Mouse (Mus musculus) gastrocnemius, postnatal 10 days (tissue): ENCODE measurements around the gene Rlbp1. TPM values are rescaled to one million over a fixed set of nuclear protein-coding genes. Genes with fewer than 3 reads are reported as not detected.

Source experiments
- DNase-seq: peaks from one replicate; pipeline ENCODE4 v3.0.0; 2021; ENCODE audit warnings: mixed read lengths
- long read RNA-seq, 2 experiments: library from polyadenylated mRNA; stranded (forward); transcript quantifications; one replicate each; pipeline ENCODE4 v2.0.0; 2021
- total RNA-seq, 2 experiments: library from RNA; stranded (reverse); gene quantifications; 2 replicates each; pipeline ENCODE4 v1.2.3; 2021

Gene Rlbp1
- not detected for total RNA-seq
- long read RNA-seq, experiment 1, result 0 reads
- long read RNA-seq, experiment 2, partial matches to known transcripts, result 0 of 1 reads
- long read RNA-seq, experiment 2, other reads (novel, unspliced or antisense), result 0 of 1 reads

- no peak for DNase-seq
Measured at GRCm38 (mm10) chr7:79386422-79387133, at the start of gene Rlbp1. Rlbp1 (minus strand) TSS chr7:79387048.

DNA sequence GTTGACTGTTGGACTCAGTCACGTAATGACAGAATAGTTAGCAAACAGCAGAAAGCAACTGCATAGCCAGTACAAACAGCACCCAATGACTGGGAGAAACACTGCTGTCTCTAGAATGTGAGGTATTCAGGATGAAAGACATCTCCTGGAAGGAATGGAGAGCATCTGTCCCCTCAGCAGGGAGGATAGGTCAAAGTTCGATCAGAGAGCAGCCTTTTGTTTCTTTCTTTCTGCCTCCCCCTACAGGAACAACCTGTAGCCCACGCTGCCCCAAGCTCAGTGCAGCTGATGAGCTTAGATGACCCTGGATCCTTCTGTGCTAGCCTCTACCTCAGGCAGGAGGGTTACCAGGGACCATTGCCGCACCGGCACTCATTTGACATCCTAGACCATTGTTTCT, 41.4 kb upstream of the Rlbp1 start:
- no peak for DNase-seq

- DNase-seq, result no peak
Measured at GRCm38 (mm10) chr7:79425804-79426203, 39.0 kb upstream of the Rlbp1 start.

- DNase-seq, result no peak
Measured at GRCm38 (mm10) chr7:79422876-79423275, 36.0 kb upstream of the Rlbp1 start.

DNA sequence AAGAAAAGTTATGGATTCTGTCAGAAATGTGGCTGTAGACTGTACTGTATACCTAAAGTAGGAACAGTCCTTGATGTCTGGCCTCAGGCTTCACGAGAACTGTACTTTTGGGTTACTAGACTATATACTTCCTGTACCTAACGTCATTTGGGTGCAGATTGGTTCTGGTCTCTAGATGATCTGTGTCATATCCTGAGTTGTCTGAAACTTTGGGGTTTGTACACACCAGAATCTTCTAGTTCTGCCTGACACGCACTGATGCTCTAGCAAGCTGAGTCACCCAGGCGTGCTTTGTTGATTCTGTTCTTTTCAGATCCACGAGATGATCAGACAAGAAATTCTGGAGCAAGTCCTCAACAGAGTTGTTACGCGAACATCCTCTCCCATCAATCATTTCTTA, 33.1 kb upstream of the Rlbp1 start:
- no peak for DNase-seq

GRCm38 (mm10) chr7:79414449-79415375, 27.9 kb upstream of the Rlbp1 start:
- DNase-seq, result no peak

DNA sequence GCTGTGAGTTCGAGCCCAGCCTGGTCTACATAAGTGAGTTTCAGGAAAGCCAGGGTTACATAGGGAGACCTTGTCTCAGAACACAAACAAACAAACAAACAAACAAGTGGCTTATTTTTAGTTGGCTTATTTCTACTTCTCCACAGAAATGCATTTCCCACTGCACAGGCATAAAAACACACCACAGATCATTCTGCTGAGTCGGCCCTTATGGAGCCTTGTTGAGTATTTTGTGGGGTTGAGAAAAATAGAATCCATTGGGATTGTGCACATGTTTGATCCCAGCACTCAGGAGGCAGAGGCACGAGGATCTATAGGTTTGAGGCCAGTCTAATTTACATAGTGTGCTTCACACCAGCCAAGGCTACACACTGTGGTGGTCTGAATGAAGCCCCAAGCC, 13.4 kb upstream of the Rlbp1 start:
- no peak for DNase-seq

- DNase-seq, result no peak
Measured at GRCm38 (mm10) chr7:79398971-79399370, 12.1 kb upstream of the Rlbp1 start.

GRCm38 (mm10) chr7:79398426-79398825, 11.6 kb upstream of the Rlbp1 start:
- DNase-seq, result no peak

DNA sequence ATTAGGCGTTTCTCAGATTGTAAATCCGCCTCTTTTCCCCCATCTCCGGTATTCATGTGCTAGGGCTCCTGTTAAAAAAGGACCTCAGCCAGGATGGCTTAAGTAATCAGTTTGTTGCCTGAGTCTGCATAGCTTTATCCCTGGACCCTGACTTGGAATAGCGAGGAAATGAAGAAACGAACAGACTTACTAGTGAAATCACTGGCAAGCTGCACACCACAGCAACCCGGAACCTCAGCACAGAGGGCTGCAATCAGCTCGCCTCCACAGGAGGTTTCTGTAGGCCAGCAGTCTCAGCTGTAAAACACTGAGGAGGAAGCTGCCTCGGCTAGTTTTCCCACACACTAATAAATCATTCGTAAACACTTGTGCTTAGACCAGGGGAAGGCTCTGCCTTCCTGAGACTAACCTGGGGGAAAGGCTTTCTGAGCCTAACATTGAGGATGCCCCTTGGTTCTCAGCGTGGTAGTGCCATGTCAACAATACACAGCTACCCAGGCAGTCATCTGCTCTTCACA, 10.7 kb upstream of the Rlbp1 start:
- DNase-seq, result no peak

- no peak for DNase-seq
Measured at GRCm38 (mm10) chr7:79395186-79395585, 8.3 kb upstream of the Rlbp1 start.

DNA sequence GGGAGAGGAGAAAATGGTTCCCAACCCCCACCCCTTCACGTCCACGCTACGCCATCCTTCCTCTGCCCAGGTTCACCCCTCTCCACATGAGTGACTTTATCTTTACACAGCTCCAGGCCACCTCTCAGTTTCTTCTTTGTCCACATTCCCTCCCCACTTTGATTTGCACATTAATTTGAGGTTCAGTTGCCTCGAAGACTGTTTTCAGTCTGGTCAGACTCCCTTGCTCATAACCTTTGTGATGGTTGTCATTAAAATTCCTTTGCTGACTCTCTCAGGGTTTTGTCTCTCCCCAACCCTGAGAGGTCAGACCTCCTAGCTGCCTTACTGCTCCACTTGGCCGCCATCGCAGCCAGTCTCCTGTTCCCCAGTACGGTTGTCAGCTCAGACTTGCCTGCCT, 7.8 kb upstream of the Rlbp1 start:
- DNase-seq, result no peak

GRCm38 (mm10) chr7:79393924-79394323, 7.1 kb upstream of the Rlbp1 start:
- no peak for DNase-seq

DNA sequence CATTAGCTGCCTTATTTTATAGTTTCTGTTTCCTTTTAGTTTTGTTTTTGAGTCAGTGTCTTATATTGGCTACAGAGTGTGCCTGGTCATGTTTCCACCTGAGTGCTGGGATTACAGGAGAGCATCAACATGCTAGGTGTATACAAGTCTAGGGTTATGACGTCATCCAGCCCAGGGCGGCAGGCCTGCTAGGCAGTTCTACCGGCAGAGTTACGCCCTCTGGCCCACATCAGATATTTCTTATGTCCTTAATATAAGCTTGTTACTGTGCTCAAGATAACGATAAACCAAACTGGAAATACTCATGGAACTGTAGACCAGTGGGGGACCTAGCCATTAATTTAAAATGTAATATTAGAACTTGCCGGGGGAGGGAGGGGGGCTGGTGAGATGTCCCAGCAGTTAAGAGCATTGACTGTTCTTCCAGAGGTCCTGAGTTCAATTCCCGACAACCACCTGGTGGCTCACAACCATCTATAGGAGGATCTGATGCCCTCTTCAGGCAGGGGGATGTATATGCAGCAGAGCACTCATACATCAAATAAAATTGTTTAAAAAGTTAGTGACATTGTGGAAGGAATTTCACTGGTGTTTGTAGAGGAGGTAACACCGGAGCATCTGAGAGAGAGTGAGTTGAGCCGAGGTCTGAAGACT, 6.1 kb upstream of the Rlbp1 start:
- DNase-seq, result no peak

- DNase-seq, result peak; percentile 98
Measured at GRCm38 (mm10) chr7:79391883-79392649, 5.2 kb upstream of the Rlbp1 start, which contains the start of gene Fanci. Fanci (plus strand) TSS chr7:79391929.

DNA sequence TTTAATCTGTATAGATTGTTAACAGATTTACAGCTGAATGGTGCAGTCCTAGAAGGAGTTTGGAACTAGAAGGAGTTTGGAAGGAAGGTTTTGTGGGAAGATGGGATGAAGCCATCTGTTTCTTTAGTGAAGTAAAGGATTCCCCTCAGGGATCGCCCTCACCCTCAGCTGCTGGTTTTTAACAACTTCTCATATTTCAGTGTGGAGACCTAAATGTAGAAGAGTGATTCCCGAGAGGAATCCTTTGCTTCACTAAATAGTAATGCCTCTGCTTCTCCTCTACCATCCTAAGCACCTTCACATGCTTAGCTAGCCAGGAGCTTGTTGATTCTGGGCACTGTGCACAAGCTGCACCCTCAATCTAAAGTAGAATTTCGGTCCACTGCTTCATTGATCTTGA, 4.6 kb upstream of the Rlbp1 start:
- DNase-seq, result no peak

DNA sequence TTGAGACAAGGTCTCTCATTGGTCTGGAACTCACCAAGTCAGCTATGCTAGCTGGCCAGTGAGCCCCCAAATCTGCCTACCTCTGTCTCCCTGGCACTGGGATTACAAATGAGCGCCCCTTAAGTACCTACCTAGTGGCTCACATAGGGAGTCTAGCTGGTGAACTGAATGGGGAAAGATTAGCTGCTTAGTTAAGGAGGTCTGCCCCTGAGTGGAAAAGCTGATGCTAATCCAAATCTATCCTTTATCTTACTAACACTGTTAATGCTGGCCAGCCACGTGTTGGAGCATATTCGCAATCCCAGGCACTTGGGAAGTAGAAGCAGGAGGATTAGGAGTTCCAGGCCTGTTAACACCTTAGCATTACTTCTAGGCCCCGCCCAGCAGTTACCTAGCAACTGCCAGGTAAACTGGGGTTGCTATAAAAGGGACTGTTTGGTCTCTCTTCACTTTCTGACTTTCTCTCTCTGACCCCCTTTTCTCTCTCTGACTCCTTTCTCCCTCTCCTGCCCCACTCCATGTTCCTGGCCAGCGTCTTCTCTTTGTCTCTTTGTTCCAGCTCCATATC, 3.4 kb upstream of the Rlbp1 start:
- no peak for DNase-seq

- no peak for DNase-seq
Measured at GRCm38 (mm10) chr7:79388671-79389206, 1.9 kb upstream of the Rlbp1 start.

DNA sequence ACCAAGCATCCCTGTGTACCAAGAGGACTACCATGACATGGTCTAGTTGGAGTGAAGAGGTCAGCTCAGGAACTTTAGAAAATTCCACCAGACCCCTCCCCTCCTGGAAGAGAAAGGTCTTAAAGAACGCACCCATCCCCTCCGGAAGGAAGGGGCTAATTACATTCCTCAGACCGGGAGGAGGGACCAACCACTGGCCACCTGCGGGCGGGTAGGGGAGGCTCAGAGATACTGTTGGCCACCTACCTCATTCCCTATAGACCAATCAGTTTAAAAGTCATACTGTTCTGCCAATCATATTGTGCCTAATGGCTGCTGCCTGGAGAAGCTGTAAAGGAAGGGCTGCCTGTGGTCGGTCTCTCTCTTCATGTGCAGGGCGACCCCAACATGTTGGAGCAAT, 1.1 kb upstream of the Rlbp1 start:
- DNase-seq, result no peak

- DNase-seq, result no peak
Measured at GRCm38 (mm10) chr7:79387140-79387539, 292 bp upstream of the Rlbp1 start.
